Mouse (Mus musculus) small intestine, adult 2 months (tissue): Measurements from ENCODE around the gene Nmb.

Experiments used
- CTCF ChIP-seq: fragments of 200-500 bp; IDR thresholded peaks from 2 replicates; pipeline ENCODE4 v1.5.1; 2012; ENCODE audit warnings: low read depth, mild to moderate bottlenecking, control low read depth, inconsistent platforms, low read length, moderate library complexity, mixed read lengths; ENCODE audit not compliant: insufficient replicate concordance, insufficient read length; ENCODE audit errors: extremely low read depth
- POLR2A ChIP-seq: fragments of 200-500 bp; IDR thresholded peaks from 2 replicates; pipeline ENCODE4 v1.6.1; 2012; ENCODE audit warnings: low read depth, mild to moderate bottlenecking, control low read depth, inconsistent platforms, low read length, moderate library complexity

GRCm38 (mm10) chr7:80860227-80860626, 44.6 kb downstream of the Nmb start:
- no peak for TF ChIP-seq CTCF
- no peak for TF ChIP-seq POLR2A
